Mouse (Mus musculus) naive thymus-derived CD4-positive, alpha-beta T cell, adult 2 months (primary cell): ENCODE results near the gene Fam193b.

Source experiments
- DNase-seq: peaks from one replicate; pipeline ENCODE4 v3.0.0-alpha.2; 2011; ENCODE audit warnings: low read depth

The Fam193b gene

GRCm38 (mm10) chr13:55527212-55527611 lies 43.7 kb downstream of the Fam193b start:
- no peak for DNase-seq

GRCm38 (mm10) chr13:55525733-55526553 lies 45.0 kb downstream of the Fam193b start:
- no peak for DNase-seq

GRCm38 (mm10) chr13:55523951-55524600 lies 46.8 kb downstream of the Fam193b start:
- no peak for DNase-seq

- DNase-seq: no peak
Observed at GRCm38 (mm10) chr13:55523278-55523677, 47.6 kb downstream of the Fam193b start.

- DNase-seq: no peak
Observed at GRCm38 (mm10) chr13:55522730-55523129, 48.2 kb downstream of the Fam193b start.

- no peak for DNase-seq
Observed at GRCm38 (mm10) chr13:55519606-55520005, 51.3 kb downstream of the Fam193b start.

GRCm38 (mm10) chr13:55516955-55517354 lies 54.0 kb downstream of the Fam193b start:
- peak; percentile 94 for DNase-seq

- no peak for DNase-seq
Observed at GRCm38 (mm10) chr13:55513828-55514227, 57.1 kb downstream of the Fam193b start.

GRCm38 (mm10) chr13:55513111-55513748 lies 57.7 kb downstream of the Fam193b start, which contains the start of gene Pdlim7:
Gene Pdlim7 (minus strand): TSS chr13:55513676.
- DNase-seq: peak; percentile 92

- DNase-seq: peak; percentile 46
Observed at GRCm38 (mm10) chr13:55512379-55513031, 58.4 kb downstream of the Fam193b start.

GRCm38 (mm10) chr13:55511492-55511861 lies 59.4 kb downstream of the Fam193b start:
- no peak for DNase-seq

- no peak for DNase-seq
Observed at GRCm38 (mm10) chr13:55510668-55511491, 60.0 kb downstream of the Fam193b start.

- no peak for DNase-seq
Observed at GRCm38 (mm10) chr13:55510332-55510667, 60.6 kb downstream of the Fam193b start.

- DNase-seq: no peak
Observed at GRCm38 (mm10) chr13:55508531-55508930, 62.4 kb downstream of the Fam193b start.

GRCm38 (mm10) chr13:55507877-55508276 lies 63.0 kb downstream of the Fam193b start:
- DNase-seq: no peak

GRCm38 (mm10) chr13:55506697-55507096 lies 64.2 kb downstream of the Fam193b start:
- DNase-seq: no peak

GRCm38 (mm10) chr13:55505810-55506209 lies 65.1 kb downstream of the Fam193b start:
- DNase-seq: no peak

- no peak for DNase-seq
Observed at GRCm38 (mm10) chr13:55504390-55504789, 66.5 kb downstream of the Fam193b start.

- DNase-seq: no peak
Observed at GRCm38 (mm10) chr13:55502405-55502804, 68.5 kb downstream of the Fam193b start.

GRCm38 (mm10) chr13:55500575-55500974 lies 70.3 kb downstream of the Fam193b start:
- no peak for DNase-seq

- DNase-seq: no peak
Observed at GRCm38 (mm10) chr13:55498906-55499305, 72.0 kb downstream of the Fam193b start.

GRCm38 (mm10) chr13:55496661-55497060 lies 74.3 kb downstream of the Fam193b start:
- DNase-seq: no peak
